Mouse (Mus musculus) megakaryocyte-erythroid progenitor cell, adult 5-6 weeks (primary cell): Measurements from ENCODE around the gene Creld1. TPM values are rescaled to one million over a fixed set of nuclear protein-coding genes. Genes with fewer than 3 reads are reported as not detected.

Experiments
- ATAC-seq: replicated peaks from 2 replicates; pipeline ENCODE4 v1.8.0; 2016; ENCODE audit warnings: mild to moderate bottlenecking, inconsistent platforms; ENCODE audit not compliant: severe bottlenecking, poor library complexity, low FRiP score, low TSS enrichment
- total RNA-seq, 2 experiments: library from RNA; stranded (forward) in 1 of 2; stranded (reverse) in 1 of 2; fragments of 200-1000, 215-1000 nt in 1 of 2; fragments of >200 nt in 1 of 2; fragmentation: Nextera tagmentation in 1 of 2; gene quantifications; 2 replicates each; pipeline ENCODE4 v1.2.3; 2014 to 2017

Creld1 gene
- total RNA-seq (2014; fragmentation: Nextera tagmentation): 8.0 and 8.8 TPM in 2 replicates
- total RNA-seq (2017): 1.6 and 6.1 TPM in 2 replicates

GRCm38 (mm10) chr6:113483100-113483615, at the start of gene Creld1:
Gene Creld1, plus strand, starts transcription at chr6:113483297.
- ATAC-seq: peak; percentile 91

GRCm38 (mm10) chr6:113433661-113434060, 49.4 kb upstream of the Creld1 start:
- ATAC-seq: no peak

DNA sequence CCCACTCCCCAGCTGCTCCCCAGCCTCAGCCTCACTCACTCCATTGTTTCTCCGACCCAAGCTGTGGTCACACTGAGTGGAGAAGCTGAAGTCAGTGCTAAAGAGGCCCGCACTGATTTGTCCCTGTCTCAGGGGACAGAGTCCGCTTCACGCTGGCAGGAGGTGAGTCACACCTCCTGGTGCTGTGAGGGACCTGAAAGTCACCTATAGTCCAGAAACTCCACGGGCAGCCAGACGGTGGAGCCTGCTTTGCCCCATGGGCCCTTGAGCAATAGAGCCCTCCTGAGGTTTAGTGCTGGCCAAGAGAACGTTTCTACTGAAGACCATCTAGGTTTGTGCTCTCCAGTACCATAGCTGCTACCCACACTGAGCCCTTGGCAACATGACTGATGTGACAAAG, 48.4 kb upstream of the Creld1 start:
- ATAC-seq: no peak

DNA sequence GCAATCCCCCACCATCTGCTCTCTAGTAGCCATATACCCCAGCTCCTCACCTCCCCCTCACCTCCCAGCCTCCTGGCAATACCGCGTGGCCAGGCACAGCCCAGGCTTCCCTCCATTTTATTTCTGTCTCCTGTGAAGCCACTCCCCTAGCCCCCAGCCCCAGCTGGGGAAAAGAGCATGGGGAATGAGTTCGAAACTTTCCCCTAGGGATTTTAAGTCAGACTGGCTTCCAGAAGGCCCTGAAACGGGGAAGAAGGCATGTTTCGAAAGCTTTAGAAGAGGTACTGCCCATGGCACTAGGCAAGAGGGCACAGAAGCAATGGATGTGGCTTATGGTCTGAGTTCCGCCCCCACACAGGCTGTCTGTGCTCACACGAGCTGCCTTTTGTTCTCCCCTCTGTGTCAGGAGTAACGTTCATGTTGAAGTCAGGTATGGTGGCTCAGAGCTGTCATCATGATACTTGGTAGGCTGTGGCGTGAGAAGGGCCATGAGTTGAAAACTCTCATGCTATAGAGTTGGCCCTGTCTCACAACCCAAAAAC, 47.4 kb upstream of the Creld1 start, which contains the start of gene Cidec:
Gene Cidec (minus strand): TSS at position 97 of the 542 bp plus-strand sequence.
- ATAC-seq: no peak

- no peak for ATAC-seq
These were observed 46.0 kb upstream of the Creld1 start for GRCm38 (mm10) chr6:113437135-113437534.

DNA sequence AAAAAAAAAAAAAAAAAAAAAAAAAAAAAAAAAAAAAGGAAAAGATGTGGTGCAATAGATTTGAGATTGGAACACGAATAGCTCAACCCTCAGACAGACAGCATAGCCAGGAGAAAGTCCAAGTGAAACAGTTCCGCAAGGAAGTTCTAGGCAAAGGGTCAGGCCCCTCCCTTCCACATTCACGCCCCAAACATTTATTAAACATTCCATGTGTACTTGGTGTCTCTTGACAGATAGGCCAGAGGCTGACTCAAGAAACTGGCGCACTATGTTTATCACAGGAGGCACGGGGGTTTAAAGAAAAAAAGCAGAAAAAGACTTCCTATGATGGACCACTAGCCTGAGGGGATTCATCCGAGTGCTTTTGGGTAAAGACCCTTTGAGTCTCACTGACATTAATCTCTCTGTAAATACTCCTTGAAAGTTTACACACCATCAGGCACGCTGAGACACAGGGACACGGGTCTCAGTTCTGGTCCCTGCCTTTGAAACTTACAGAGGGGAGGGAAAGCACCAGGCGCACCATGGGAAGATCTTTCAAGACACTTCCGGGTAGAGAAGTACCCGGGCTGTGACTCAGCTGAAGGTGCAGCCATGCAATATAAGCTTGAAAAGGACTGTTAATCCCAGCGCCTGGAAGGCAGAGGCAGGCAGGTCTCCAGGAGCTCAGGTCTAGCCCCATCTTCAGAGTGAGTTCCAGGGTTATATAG, 44.2 kb upstream of the Creld1 start:
- ATAC-seq: no peak

DNA sequence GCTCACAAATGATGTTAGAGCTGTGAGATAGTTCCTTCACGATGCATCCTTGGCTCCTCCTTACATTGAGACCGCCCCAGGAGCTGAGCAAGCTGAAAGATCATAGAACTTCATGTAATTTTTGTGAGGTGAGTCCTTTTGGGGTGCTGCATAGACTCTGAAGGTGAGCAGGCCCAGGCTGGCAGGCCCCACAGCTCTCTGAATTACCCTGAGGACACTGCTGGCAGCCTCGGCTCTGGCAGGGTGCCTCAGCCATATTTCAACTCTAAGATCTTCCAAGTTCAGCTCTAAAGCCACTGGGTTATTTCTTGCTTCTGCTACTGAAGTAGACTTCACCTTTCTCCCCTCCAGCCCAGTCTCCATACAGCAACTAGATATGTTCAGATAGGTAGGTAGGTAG, 42.4 kb upstream of the Creld1 start:
- no peak for ATAC-seq

- peak; percentile 72 for ATAC-seq
These were observed 41.9 kb upstream of the Creld1 start for GRCm38 (mm10) chr6:113441147-113441680.

DNA sequence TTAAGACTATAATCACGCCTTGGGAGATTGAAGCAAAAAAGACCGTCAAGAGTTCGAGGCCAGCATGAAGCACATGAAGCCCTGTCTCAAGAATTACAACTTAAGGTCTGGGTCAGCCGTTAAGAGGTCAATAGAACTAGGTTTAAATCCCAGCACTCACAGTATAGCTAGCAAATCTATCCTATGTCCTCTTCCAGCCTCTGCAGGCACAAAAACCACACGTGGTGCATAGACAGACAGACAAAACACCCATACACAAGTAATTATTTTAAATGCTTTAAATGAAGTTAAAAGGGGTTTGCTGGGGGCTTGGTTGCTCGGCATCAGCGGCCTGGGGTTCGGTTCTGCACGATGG, 41.0 kb upstream of the Creld1 start:
- ATAC-seq: no peak

DNA sequence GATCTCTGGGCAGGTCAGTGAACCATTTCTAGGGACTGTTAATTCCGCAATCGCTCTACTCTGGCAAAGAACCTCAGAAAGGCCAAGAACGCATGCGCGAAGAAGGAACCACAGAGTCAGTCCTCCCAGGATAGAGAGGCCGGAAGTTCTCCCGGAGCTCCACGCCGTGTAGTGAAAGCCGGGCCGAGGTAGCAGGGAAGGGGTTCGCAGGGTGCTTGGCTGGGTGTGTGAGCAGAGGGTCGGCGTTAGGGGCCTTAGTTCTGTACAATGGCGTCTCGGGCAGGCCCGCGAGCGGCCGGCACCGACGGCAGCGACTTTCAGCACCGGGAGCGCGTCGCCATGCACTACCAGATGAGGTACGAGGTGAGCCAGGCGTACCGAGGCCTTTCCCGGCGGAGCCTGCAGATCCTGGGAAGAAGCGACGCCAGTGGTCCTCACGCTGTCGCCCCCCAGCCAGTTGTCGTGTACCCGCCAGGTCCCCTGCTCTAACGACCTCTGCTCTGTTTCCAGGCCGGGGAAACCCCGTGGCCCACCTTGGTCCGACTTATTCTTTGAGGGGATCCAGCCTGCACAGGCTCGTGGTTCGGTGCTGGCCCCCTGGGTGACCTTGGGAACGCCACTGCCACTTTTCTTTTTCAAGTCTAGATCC, 40.5 kb upstream of the Creld1 start, which contains the start of gene Jagn1:
Gene Jagn1 (plus strand): TSS at position 128 of the 649 bp plus-strand sequence.
- peak; percentile 83 for ATAC-seq

DNA sequence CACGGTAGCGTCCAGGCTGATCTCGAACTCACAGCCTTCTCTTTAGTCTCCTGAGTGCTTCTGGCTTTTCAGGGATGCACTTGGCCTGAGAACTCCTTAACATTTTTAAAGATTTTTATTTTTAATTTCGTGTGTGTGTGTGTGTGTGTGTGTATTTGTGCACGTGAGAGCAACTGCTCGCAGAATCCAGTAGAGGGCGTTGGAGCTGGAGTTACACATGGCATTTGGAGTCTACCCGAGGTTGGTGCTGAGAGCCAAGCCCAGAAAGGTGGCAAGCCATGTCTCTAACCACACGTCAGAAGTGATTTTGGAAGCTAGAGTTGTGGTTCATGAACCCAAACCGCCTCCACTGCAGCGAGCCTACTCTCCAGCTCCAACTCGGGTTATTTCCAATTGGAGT, 40.0 kb upstream of the Creld1 start:
- ATAC-seq: peak; percentile 39; the same call in 1 of the 2 replicates

- ATAC-seq: no peak
These were observed 38.7 kb upstream of the Creld1 start for GRCm38 (mm10) chr6:113444207-113444965.

- no peak for ATAC-seq
These were observed 35.5 kb upstream of the Creld1 start for GRCm38 (mm10) chr6:113447639-113448038.

DNA sequence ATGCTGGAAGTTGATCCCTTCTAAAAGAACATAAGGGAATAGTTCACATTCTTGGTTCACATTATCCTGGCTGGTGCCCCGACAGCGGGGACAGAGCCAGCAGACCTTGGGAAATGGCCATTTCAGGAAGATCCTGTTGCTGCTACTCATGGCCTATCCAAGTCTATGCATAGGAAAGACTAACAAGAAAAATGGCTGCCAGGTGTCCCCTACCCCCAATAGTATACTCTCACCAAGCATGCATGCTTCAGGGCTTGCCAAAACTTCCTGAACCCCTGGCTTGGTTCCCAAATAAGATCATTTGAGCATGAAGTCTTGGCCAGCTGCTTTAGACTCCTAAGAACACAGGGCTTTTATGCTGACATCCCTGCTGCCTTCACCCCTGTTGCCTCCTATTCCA, 31.3 kb upstream of the Creld1 start:
- ATAC-seq: no peak

DNA sequence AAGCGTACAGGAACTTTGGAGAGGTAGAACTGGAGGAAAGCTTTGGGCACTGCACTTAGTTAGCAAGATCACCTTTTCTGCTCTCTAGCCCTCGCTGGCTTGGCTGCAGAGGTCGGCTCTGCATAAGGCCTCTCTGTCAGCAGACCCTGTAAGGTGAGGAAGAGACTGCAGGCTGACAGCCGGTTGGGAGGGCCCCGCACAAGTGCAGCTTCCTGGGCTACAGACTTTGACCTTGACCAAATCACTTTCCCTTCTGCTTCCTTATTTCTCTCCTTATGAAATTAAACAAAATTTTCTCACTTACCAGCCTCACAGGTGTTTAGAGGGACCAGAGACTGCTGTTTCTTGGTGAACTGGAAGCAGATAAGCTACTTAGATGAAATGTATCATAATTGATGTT, 28.1 kb upstream of the Creld1 start:
- no peak for ATAC-seq

DNA sequence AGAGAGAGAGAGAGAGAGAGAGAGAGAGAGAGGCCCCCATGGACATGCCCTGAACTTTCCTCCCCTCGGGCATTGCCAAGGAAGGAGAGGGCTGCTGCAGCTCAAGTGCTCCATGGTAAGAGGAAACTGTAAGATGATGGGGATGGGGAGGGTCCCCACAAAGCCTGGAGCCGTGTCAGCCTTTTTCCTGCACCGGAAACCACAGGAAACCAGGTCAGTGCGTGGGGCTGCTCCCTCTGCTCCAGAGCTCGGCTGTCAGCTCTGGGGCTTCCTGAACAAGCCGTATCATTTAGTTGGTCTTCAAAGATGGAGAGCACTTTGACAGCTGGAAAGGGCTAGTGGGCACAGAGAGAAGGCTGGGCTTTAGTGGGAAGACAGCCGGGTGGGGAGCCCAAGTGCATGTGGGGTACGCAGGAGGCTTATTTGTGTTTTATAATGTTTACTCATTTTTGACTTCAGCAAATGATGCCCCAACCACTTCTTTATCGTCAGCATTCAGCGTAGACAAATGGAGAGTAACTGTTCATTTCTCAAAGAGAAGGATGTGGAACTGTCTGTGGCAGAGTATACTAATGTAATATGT, 25.1 kb upstream of the Creld1 start, which contains the start of gene Il17re:
Gene Il17re (plus strand): TSS at position 533 of the 583 bp plus-strand sequence.
- ATAC-seq: no peak

DNA sequence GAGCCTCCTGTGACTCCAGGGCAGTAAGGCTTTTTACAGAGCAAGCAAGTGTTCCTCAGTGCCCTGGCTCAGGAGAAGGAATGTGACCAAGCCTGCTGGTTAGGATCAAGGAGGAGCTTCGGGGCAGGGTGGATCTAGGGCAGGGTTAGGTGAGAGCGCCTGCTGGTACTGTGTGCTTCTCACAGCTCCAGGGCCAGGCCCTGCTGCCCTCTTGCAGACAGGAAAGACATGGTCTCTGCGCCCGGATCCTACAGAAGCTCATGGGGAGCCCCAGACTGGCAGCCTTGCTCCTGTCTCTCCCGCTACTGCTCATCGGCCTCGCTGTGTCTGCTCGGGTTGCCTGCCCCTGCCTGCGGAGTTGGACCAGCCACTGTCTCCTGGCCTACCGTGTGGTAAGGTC, 24.5 kb upstream of the Creld1 start:
- no peak for ATAC-seq

DNA sequence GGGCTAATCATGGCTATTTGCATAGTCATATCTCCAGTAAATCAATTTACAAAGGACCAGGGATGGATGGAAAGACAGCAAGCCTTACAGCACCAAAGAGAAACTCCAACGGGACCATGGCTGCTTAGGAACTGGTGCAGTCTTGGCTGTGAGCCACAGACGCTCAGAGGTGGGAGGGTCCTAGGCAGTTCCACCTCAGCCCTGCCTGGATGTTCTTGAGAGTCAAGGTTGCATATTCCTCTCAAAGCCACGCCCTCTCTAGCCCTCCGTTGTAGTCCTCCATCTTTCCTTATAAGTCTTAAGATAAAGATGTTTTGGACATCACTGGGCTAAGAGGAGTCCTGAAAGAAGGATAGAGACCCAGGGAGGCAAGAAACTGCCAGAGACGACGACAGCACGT, 19.1 kb upstream of the Creld1 start:
- ATAC-seq: no peak

DNA sequence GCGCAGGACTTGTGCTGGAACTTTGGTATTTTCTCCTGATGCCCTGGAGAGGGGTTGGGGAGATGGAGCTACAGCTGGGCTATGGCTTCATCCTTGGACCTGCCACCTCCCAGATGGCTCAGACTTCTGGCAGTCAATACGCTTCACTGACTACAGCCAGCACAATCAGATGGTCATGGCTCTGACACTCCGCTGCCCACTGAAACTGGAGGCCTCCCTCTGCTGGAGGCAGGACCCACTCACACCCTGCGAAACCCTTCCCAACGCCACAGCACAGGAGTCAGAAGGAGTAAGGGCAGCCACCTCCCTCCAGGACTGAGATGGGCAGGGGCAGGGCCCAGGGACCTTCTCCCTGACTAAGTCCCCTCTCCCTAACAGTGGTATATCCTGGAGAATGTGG, 17.5 kb upstream of the Creld1 start:
- ATAC-seq: 0 out of 2 replicates have a peak, but pooled peaks have one; percentile 20
